In the genomic region with DNA sequence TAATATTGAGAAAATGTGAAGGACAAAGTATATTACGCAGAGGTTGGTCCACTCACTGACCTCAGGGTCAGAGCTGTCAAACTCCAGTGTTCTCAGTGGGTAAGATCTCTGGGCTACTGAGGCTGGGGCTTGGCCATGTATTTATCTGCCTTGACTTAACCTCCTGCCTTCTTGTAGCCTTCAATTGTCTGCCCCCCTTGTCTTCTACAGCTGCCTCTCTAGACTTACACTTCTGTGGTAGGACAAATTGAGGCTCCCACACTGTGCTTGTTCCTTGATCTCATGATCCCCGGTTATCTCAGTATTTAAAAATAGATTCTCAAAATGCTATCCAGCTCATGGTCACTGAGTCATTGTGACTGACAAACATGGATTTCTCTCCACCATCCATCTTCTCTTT, we compare ENCODE assay signal across 43 mouse cellular contexts. TPM values are rescaled to one million over a fixed set of nuclear protein-coding genes. Genes with fewer than 3 reads are reported as not detected.
"Had no signal": no experiment of that assay in that cellular context is flagged by ENCODE, and none has a peak within 500 bp of the region (broad histone marks: within the 10 kb centered on the region; RNA-seq: fewer than 3 reads in every experiment).

No protein-coding gene starts in this region.

- H3K27ac ChIP-seq: gastrocnemius, adult 2 months; heart, embryonic 10.5 days; heart, embryonic 13.5 days; heart, embryonic 15.5 days; hindbrain, embryonic 13.5 days; hindbrain, embryonic 15.5 days; hindbrain, postnatal 0 days; kidney, embryonic 15.5 days; kidney, postnatal 0 days; limb, embryonic 10.5 days; limb, embryonic 12.5 days; liver, embryonic 13.5 days; liver, embryonic 15.5 days had no signal

- H3K9ac ChIP-seq: heart, embryonic 13.5 days; heart, embryonic 15.5 days; hindbrain, embryonic 13.5 days; hindbrain, embryonic 15.5 days; kidney, embryonic 15.5 days; limb, embryonic 12.5 days; liver, embryonic 13.5 days; liver, embryonic 15.5 days had no signal

- H3K9me3 ChIP-seq: heart, embryonic 10.5 days; heart, embryonic 13.5 days; heart, embryonic 15.5 days; hindbrain, embryonic 13.5 days; hindbrain, embryonic 15.5 days; kidney, embryonic 15.5 days; limb, embryonic 10.5 days; limb, embryonic 12.5 days; liver, embryonic 13.5 days; liver, embryonic 15.5 days had no signal

- ATAC-seq: hindbrain, postnatal 0 days; intestine, embryonic 16.5 days had no signal

- H3K4me1 ChIP-seq: heart, embryonic 10.5 days; heart, embryonic 15.5 days; hindbrain, embryonic 13.5 days; hindbrain, embryonic 15.5 days; kidney, embryonic 15.5 days; limb, embryonic 10.5 days; limb, embryonic 12.5 days; liver, embryonic 13.5 days; liver, embryonic 15.5 days had no signal

- H3K27me3 ChIP-seq: heart, embryonic 13.5 days; heart, embryonic 15.5 days; hindbrain, embryonic 13.5 days; hindbrain, embryonic 15.5 days; kidney, embryonic 15.5 days; limb, embryonic 12.5 days; liver, embryonic 13.5 days; liver, embryonic 15.5 days had no signal

- H3K4me2 ChIP-seq: heart, embryonic 13.5 days; heart, embryonic 15.5 days; hindbrain, embryonic 13.5 days; hindbrain, embryonic 15.5 days; kidney, embryonic 15.5 days; limb, embryonic 12.5 days; liver, embryonic 11.5 days; liver, embryonic 13.5 days; liver, embryonic 15.5 days had no signal

- H3K36me3 ChIP-seq: heart, embryonic 10.5 days; heart, embryonic 13.5 days; heart, embryonic 15.5 days; hindbrain, embryonic 13.5 days; hindbrain, embryonic 15.5 days; kidney, embryonic 15.5 days; limb, embryonic 10.5 days; limb, embryonic 12.5 days; liver, embryonic 13.5 days; liver, embryonic 15.5 days had no signal

- DNase-seq: gastrocnemius, adult 2 months; gastrocnemius, postnatal 10 days; gastrocnemius, postnatal 25 days; heart, adult 18-20 months; heart, postnatal 14 days; heart, postnatal 36 days; kidney, adult 11 months; kidney, adult 2 months; kidney, adult 9 months; kidney, postnatal 14 days; kidney, postnatal 36 days; layer of hippocampus, adult 9-11 months; layer of hippocampus, postnatal 36 days; liver; liver, embryonic 13.5 days had no signal

- H3K4me3 ChIP-seq: gastrocnemius, adult 2 months; heart, embryonic 10.5 days; heart, embryonic 13.5 days; heart, embryonic 15.5 days; hindbrain, embryonic 13.5 days; hindbrain, embryonic 15.5 days; kidney, embryonic 15.5 days; limb, embryonic 10.5 days; limb, embryonic 12.5 days; liver, embryonic 13.5 days; liver, embryonic 15.5 days had no signal

RNA-seq across cellular contexts. Expression of a gene that starts 59.1 kb away (rescaled TPM):
- total RNA-seq: gastrocnemius, postnatal 4 days; granulocyte monocyte progenitor cell, adult 5-6 weeks; heart, adult 18-20 months; heart, adult 8-10 months; heart, postnatal 14 days; heart, postnatal 36 days; hematopoietic stem cell, adult 5-6 weeks; hindbrain, postnatal 0 days; layer of hippocampus, adult 18-20 months; layer of hippocampus, adult 8-10 months; layer of hippocampus, postnatal 14 days; layer of hippocampus, postnatal 36 days; left cerebral cortex, adult 18-20 months; left cerebral cortex, postnatal 14 days; left cerebral cortex, postnatal 36 days had no signal
- polyA plus RNA-seq: heart, embryonic 10.5 days; heart, embryonic 13.5 days; heart, embryonic 15.5 days; heart, postnatal 0 days; hindbrain, embryonic 11.5 days; hindbrain, embryonic 13.5 days; hindbrain, embryonic 15.5 days; hindbrain, postnatal 0 days; intestine, embryonic 14.5 days; intestine, embryonic 16.5 days; kidney, adult 2 months; kidney, embryonic 15.5 days; kidney, postnatal 0 days; large intestine, adult 2 months; limb, embryonic 10.5 days; limb, embryonic 12.5 days; limb, embryonic 14.5 days; liver, embryonic 11.5 days; liver, embryonic 13.5 days; liver, embryonic 15.5 days had no signal
